In the genomic region with DNA sequence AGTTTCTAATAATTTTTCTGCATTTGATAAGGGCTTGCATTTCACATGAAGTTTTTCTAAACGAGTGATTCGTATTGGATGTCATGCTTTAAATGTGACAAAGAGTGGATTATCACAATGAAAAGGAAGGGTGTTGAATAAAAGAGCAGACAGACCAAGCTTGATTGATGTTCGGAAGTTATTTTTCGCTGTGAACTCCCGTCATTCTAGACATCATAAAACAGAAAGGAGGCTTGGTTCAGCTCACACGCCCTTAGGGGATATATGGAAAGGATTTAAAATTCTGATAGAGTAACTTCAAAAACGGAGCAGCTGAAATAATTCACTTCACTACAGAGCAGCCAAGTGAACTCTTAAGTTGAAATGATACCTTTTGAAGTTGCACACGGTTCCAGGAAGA, we compare ENCODE assay signal across 21 mouse cellular contexts.
"Had no signal": no experiment of that assay in that cellular context is flagged by ENCODE, and none has a peak within 500 bp of the region (broad histone marks: within the 10 kb centered on the region; RNA-seq: fewer than 3 reads in every experiment).

No protein-coding gene starts in this region.

- H3K4me3 ChIP-seq: kidney, embryonic 15.5 days; left cerebral cortex, adult 2 months; limb, embryonic 12.5 days; liver, embryonic 13.5 days; neural tube, embryonic 12.5 days; neural tube, embryonic 15.5 days had no signal

- DNase-seq: kidney, adult 11 months; kidney, adult 8-10 months; kidney, postnatal 10 days; kidney, postnatal 36 days; layer of hippocampus, postnatal 36 days; liver, embryonic 13.5 days; lung, embryonic 14.5 days; right cerebral cortex, adult 18-20 months; right cerebral cortex, postnatal 14 days; right cerebral cortex, postnatal 4 days; thymus, adult 2 months; thymus, postnatal 14 days; thymus, postnatal 4 days had no signal

- ATAC-seq: lung, postnatal 0 days had no signal

- H3K27me3 ChIP-seq: kidney, embryonic 15.5 days; limb, embryonic 12.5 days; liver, embryonic 13.5 days; neural tube, embryonic 12.5 days; neural tube, embryonic 15.5 days had no signal

- H3K9ac ChIP-seq: kidney, embryonic 15.5 days; limb, embryonic 12.5 days; liver, embryonic 13.5 days; lung, embryonic 14.5 days; neural tube, embryonic 12.5 days; neural tube, embryonic 15.5 days had no signal

- H3K4me2 ChIP-seq: kidney, embryonic 15.5 days; limb, embryonic 12.5 days; liver, embryonic 13.5 days; lung, embryonic 14.5 days; neural tube, embryonic 12.5 days; neural tube, embryonic 15.5 days had no signal

- H3K4me1 ChIP-seq: kidney, embryonic 15.5 days; liver, embryonic 13.5 days; neural tube, embryonic 12.5 days; neural tube, embryonic 15.5 days had no signal

- H3K27ac ChIP-seq: kidney, embryonic 15.5 days; left cerebral cortex, adult 2 months; limb, embryonic 12.5 days; liver, embryonic 13.5 days; macrophage; neural tube, embryonic 12.5 days; neural tube, embryonic 15.5 days; stomach, postnatal 0 days had no signal

- H3K9me3 ChIP-seq: kidney, embryonic 15.5 days; limb, embryonic 12.5 days; liver, embryonic 13.5 days; neural tube, embryonic 12.5 days; neural tube, embryonic 15.5 days had no signal

- H3K36me3 ChIP-seq: kidney, embryonic 15.5 days; limb, embryonic 12.5 days; liver, embryonic 13.5 days; neural tube, embryonic 12.5 days; neural tube, embryonic 15.5 days had no signal
